Mouse (Mus musculus): ENCODE measurements at regions not wholly inside any gene's neighbourhood (a gene's known extent, or its start where the extent isn't known, plus 50 kb on each side); places are given as distances from the start of the nearest gene placed in this dataset.
A peak's percentile ranks its signal among the peaks of the same experiment; 100 is the strongest.

DNA sequence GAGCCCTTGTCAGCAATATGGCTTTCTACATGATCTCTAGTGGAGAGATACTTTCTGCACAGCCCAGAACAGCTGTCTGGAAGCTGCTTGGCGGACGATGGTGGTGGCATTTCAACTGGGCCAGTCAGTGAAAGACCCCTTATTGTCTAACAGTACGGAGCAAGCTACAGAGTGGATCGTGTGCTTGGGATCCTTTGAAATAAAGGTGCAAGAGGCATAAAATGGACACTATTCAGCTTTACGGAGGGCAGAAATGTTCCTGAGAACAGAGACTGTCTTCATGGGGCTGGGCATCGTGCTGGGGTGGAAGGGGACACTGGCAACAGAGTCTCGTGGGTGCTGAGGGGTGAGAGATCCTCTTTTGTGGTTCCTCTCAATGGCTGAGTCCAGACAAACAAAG is 137.2 kb upstream of the Slc24a5 start:
- intact Hi-C loops (cut with DNase I): no loop called here

DNA sequence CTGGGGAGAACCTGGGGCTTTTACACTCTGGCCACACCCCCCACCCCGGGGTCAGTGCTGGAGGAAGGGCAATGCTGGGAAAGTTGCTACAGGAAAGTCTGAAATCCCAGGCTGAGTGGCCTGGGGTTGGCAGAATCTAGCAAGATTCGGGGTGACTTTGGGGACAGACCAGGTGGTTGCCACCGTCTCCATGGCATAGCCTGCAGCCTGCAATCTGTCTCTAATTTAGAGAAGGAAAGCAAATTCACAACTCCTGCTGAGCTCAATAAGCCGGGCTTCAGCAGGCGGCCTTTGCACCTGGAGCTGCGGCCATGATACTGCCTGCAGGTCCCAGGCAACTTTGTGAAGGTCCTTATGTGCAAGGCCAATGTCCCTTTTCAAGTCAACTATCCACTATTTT is 135.4 kb upstream of the Slc24a5 start:
- intact Hi-C loops (cut with DNase I): no loop called here
- no peak for DNase-seq (ENCODE audit: low spot score in 2 of 2)

More for the DNA sequence above, 137.2 kb upstream of the Slc24a5 start:
- peak in 1 of 2 experiments; percentile 2 for DNase-seq (ENCODE audit: low spot score in 2 of 2)

DNA sequence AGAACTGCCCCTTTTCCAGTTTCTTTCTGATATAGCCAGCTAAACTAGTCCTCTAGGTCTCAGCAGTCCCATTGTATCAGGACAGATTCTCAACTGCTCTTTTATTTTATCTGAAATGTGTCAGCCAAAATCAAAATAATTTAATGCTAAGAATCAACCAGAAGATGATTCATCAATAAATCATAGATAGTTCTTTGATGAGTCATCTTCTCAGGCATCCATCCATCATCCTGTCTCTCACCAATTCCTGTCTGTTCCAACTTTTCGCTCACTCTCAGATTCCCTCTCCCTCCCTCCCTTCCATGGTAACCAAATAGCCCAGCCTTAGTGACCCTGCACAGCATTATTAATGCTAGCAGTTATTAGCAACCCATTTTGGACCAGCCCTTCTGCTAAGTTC is 134.0 kb upstream of the Slc24a5 start:
- intact Hi-C loops (cut with DNase I): no loop called here
- no peak for DNase-seq (ENCODE audit: low spot score in 2 of 2)

DNA sequence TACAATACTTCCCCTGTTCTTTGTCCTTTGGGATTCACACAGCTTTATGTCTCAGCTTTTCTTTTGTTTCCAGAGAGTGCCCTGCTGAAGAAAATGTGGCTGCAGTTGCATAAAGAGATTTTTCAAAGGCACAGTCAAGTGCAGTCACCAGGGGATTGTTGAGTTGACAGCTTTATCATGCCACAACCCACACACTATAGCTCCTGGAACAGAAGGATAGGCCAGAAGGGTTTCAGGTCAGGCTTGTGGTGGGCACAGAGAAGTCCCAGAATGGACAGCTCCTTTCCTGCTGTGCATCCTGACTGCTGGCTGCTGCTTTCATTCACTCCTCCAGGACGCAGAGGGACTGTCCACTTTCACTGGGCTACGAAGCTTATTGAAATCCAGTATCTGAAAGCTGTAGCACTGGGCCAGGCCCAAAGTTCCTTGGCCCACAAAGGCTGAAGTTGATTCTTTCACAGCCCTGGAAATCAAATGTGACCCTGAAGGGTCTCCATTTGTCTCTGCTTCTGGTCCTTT is 119.6 kb upstream of the Slc24a5 start:
- no peak for DNase-seq (ENCODE audit: low spot score in 2 of 2)
- intact Hi-C loops (cut with DNase I): no loop called here

DNA sequence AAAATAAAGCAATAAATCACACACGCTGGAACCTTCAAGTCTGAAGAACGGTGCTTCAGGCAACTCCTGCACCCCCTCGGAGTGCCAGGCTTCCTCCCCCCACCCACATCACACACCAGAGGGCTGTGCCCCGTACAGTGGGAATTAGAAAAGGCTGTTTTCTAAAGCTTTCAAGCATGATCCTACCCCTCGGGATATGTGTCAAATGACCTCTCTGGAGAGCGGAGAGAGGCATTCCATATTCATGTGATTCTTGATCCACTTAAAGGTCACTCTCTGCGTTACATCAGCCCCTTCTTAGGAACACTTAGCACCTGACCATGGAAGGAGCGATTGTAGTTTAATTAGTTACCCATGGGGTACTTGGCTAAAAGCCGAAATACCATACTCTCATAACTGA is 119.1 kb upstream of the Slc24a5 start:
- intact Hi-C loops (cut with DNase I): no loop called here
- DNase-seq (ENCODE audit: low spot score in 2 of 2): no peak

DNA sequence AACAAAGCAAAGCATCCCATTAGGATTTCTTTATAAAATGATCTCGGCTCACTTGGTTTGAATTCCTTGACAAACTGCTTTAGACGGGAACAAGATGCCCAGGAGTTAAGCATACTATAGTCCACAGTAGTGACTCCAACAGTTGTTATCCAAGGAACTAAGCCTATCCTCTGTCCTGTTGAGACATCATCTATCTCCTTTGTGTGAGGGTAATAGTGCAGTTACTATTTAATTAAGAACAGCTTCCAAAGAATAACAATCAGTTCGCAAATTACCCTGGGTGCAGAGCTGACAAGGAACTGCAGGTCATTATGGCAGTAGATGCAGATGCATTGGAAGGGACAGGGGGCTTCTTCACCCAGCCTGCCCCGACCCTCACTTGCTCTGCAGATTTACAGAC is 115.7 kb upstream of the Slc24a5 start:
- intact Hi-C loops (cut with DNase I): no loop called here
- no peak for DNase-seq (ENCODE audit: low spot score in 2 of 2)

DNA sequence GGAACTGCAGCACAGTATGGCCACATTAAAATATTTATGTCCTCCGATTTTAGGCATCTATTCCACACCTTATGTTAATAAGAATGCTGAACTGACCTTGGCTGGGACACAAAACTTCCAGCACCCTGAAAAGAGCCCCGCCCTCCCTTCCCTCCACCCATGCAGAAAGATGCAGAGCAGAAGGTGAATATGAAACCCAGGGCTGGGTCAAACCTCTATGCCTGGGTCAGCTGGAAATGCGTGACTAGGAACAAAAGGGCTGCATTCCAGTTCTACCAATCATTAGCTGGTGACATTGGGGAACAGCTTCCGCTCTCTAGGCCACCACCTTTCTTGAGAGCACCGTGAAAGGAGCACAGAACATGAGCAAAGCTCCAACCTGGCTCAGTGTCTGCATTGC is 114.9 kb upstream of the Slc24a5 start:
- no peak for DNase-seq (ENCODE audit: low spot score in 2 of 2)
- intact Hi-C loops (cut with DNase I): no loop called here

DNA sequence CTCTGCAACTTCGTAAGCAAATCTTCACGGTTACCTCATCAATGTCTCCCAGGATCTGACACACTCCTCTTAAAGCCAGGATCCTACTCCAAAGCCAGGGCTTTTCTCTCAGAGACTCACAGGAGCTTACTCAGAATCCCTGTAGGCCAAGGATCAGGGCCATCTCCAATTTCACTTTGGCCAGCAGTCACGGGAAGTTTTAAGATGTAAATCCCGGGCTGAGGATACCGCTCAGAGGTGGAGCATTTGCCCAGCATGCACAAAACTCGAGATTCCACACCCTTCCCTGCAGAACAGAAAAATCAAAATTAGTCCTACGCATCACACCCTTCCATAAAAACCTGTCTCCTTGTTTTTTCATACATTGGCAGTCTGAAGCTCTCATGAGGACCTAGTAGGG is 112.1 kb upstream of the Slc24a5 start:
- intact Hi-C loops (cut with DNase I): no loop called here
- no peak for DNase-seq (ENCODE audit: low spot score in 2 of 2)

DNA sequence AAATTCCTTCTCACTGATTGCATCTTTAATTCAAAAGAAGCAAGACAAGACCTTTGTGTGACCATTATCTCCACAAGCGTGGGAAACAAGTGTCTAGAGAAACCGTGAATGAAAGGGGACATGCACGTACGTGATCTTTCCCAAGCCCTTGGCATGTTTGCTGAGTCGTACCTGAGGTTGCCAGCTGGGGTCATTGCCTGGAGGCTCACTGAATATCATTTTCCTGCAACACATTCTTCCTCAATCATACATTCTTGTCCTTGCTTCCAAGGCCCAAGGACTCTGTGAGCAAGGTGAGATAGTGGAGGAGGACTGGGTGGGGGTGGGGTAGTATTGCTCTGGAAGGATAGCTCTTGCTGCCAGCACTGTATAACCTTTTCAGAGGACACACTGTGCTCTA is 108.5 kb upstream of the Slc24a5 start:
- DNase-seq (ENCODE audit: low spot score in 2 of 2): no peak
- intact Hi-C loops (cut with DNase I): no loop called here

DNA sequence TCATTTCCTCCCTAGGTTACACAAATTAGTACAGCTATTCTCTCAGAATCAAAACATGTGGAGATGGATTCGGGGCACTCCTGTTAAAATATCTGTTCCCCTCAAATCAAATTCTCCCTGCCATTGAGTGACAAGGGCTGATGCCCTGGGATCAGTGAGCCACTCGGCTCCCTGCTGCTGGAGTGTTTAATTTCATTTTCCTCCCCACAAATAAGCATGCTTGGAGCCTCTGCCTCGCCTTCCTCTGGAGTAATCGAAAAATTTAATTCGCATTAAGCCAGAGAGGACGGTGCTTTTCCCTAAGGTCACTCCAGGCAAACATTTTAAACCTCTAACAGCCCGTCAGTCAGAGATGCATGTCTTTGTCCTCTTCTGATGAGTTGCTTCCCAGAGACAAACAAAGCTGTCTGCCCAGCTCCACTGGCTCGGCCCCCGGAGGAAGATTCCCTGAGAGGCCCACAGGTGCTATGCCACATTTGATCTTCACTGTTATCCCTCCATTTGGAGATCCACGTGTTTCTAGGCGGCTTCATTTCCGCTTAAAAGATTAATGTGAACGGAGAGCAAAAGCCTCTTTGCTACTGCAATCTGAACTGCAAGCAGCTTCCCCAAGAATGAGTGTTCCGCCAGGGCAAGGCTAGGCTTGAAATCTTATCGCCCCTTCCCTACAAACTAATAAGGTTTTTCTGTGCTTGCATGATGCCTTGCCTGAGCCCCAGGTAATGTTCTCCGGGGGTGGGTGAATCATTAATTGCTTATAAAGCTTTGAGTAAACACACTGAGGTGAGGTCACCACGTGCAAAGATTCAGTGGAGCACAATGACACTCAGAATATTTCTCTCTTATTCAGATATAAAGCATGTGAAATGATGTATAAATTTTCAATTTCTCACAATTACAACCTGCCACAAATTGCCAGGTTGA is 95.8 kb upstream of the Slc24a5 start:
- DNase-seq (ENCODE audit: low spot score in 2 of 2): no peak
- intact Hi-C loops (cut with DNase I): no loop called here

DNA sequence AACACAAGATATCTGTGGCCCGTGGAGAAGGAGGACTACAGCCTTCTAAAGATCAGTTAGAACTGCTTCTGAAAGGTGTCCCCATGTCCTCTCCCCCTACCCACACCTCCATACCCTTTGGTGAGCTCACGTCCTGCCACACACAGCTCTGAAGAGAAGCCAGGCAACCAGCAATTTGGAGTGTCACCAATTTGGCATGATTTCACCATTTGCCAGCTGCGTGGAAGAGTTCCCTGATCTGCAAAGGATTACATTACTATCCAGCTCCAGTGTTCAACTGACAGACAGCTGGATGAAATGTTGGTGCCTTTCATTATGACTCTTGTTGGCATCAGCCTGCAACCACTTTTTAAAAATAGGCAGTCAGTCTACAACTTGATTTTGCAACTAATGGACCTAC is 92.8 kb upstream of the Slc24a5 start:
- no peak for DNase-seq (ENCODE audit: low spot score in 2 of 2)
- intact Hi-C loops (cut with DNase I): no loop called here

DNA sequence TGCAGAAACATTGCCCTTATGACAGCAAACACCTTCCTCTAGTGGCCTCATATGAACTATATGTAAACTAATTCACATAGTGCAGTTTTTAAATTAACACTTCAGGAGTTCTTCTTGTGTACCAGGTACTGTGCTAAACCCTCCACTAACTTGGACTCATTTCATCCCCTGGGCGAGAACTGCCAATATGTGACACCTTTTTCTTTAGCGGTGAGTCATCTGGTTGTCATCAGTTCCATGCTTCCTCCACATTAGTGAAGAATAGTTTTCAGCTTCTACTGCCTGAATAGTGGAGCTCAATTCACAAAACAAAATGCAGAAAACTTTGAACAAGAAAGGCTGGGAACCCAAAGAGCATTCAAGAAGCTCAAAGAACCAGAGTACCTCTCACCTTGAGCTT is 76.9 kb upstream of the Slc24a5 start:
- intact Hi-C loops (cut with DNase I): no loop called here
- peak in 1 of 2 experiments; percentile 62 for DNase-seq (ENCODE audit: low spot score in 2 of 2)

DNA sequence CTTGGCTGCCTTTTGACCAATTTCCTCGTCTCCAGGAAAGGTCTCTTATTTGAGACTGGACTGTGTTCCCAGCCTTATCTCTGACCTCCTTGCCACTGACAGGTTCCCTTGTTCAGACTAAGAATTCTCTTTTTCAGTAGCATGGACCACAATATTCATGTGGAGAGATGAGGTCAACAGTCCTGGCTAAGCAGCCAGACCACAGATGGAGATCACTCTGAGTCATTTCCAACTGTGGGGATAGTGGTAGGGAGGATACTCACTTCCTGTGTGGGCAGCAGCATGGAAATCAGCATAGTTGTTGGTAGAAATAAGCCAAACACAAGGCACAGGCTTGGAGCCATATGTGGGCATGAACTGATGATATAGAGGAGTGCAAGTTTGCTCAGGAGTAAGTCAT is 52.9 kb upstream of the Slc24a5 start:
- peak in 1 of 2 experiments; percentile 80 for DNase-seq (ENCODE audit: low spot score in 2 of 2)
- intact Hi-C loops (cut with DNase I): no loop called here

DNA sequence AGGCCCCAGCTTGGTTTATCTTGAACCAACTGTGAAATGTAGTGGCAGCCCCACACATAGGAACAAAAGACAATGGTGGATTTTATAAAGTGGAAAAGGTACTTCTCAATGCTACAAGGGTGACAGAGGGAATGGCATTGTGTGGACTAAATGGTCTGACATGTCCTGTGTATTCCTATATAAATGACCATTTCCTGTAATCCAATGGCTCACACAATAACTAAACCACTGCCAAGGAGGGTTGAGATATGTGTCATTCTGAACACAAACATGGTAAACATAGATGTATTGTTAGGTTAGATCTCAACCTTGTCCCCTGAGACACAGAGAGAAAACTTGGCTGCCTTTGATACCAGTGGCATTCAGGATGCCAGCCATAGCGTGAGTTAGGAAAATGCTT is 51.0 kb upstream of the Slc24a5 start:
- DNase-seq (ENCODE audit: low spot score in 2 of 2): no peak
- intact Hi-C loops (cut with DNase I): no loop called here
